Mouse (Mus musculus) lung, postnatal 0 days (tissue): ENCODE measurements around the gene Rasd1.

Experiments
- CTCF ChIP-seq: IDR thresholded peaks from 2 replicates; pipeline ENCODE4 v1.5.1; 2016; ENCODE audit warnings: antibody characterized with exemption, mild to moderate bottlenecking
- EP300 ChIP-seq: IDR thresholded peaks from 2 replicates; pipeline ENCODE4 v1.6.1; 2016; ENCODE audit warnings: antibody characterized with exemption, mild to moderate bottlenecking, control low read depth

- TF ChIP-seq CTCF (no peak), EP300 (no peak)
Measured at GRCm38 (mm10) chr11:59963364-59964162, 1.2 kb downstream of the Rasd1 start.
